Mouse (Mus musculus) midbrain, embryonic 12.5 days (tissue): Measurements from ENCODE around the gene Abcg4. TPM values are rescaled to one million over a fixed set of nuclear protein-coding genes. Genes with fewer than 3 reads are reported as not detected.

Source experiments
- ATAC-seq: fragments of 200-750 bp; cut with Nextera tagmentation; 2 replicates; pipeline ENCODE4 v1.8.0; 2017; ENCODE audit warnings: low read depth, moderate TSS enrichment, moderate library complexity; ENCODE audit not compliant: low FRiP score
- H3K27ac ChIP-seq: fragments of 300-500 bp; sonication (generic); replicated peaks from 2 replicates; pipeline ENCODE4 v1.5.1; 2016; ENCODE audit warnings: mild to moderate bottlenecking
- H3K27me3 ChIP-seq: fragments of 300-500 bp; sonication (generic); 2 replicates; pipeline ENCODE4 v1.6.1; 2016; ENCODE audit warnings: mild to moderate bottlenecking
- H3K36me3 ChIP-seq: fragments of 300-500 bp; sonication (generic); 2 replicates; pipeline ENCODE4 v1.6.1; 2016
- H3K4me1 ChIP-seq: fragments of 300-500 bp; sonication (generic); 2 replicates; pipeline ENCODE4 v1.6.1; 2016
- H3K4me2 ChIP-seq: fragments of 300-500 bp; sonication (generic); replicated peaks from 2 replicates; pipeline ENCODE4 v1.6.1; 2016; ENCODE audit warnings: mild to moderate bottlenecking, moderate library complexity
- H3K4me3 ChIP-seq: fragments of 300-500 bp; sonication (generic); 2 replicates; pipeline ENCODE4 v1.5.1; 2016; ENCODE audit warnings: mild to moderate bottlenecking
- H3K9ac ChIP-seq: fragments of 300-500 bp; sonication (generic); replicated peaks from 2 replicates; pipeline ENCODE4 v1.6.1; 2016; ENCODE audit warnings: mild to moderate bottlenecking, moderate library complexity
- H3K9me3 ChIP-seq: fragments of 300-500 bp; sonication (generic); 2 replicates; pipeline ENCODE4 v1.6.1; 2016; ENCODE audit warnings: mild to moderate bottlenecking
- WGBS: fragments of 180-500 bp; shearing (Covaris S2); methylation state at CpG from one replicate; pipeline ENCODE4 v1.1.7; 2016; 5-methylcytosine and 5-hydroxymethylcytosine counted together
- microRNA-seq: library from miRNA; unstranded; fragments of <30 nt; microRNA quantifications from one replicate; pipeline ENCODE4, GENCODE M21; 2017
- polyA plus RNA-seq: library from polyadenylated mRNA; unstranded; fragments of >200 nt; fragmentation: Nextera tagmentation; extraction: Ambion mirVana; gene quantifications from 2 replicates; pipeline ENCODE4 v1.2.1, GENCODE M21; 2016

Abcg4 gene
- polyA plus RNA-seq, 1 experiment from 2014 or later, result 12.9 TPM

DNA sequence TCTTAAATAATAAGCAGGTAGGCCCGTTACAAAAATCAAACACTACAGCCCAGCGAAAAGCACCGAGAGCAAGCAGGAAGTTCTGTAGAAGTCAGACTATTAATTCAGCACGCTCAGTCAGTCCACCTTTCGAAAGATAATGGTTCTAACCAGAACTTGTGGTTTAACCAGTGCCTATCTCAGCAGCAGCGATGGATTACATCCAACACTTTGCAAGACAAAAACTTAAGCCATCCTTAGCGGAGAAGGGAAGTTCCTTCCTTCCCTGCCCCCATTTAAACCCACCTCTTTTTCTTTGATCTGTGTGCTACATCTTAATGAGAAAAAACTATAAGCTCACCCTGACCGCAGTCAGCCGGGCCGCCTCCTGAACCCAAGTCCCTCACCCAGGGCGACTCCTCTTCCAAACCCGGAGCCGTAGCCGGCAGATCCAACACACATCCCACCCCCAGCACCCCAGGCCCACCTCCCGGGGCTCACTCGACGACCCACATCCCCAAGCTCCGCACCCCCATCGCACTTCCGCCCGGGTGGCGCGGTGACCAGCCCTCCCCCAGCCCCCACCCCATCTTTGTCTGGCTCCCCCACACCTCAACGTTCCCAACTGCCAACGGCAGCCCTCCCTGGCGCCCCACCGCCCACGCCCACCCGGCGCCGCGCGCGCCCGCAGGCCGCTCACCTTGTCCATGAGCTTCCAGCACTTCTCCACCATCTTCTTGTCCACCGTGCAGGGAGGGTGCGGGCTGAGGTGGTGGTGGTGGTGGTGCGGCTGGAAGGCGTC lies 55.2 kb downstream of the Abcg4 start:
- H3K9ac ChIP-seq, result peak overlapping the region; percentile 80
- peak overlapping the region; percentile 94 for H3K27ac ChIP-seq
- peak overlapping the region; percentile 89 for H3K4me3 ChIP-seq
- peak; percentile 86 for ATAC-seq
- WGBS, result under 1% methylated on average over 33 of the region's 40 CpGs
- H3K27me3 ChIP-seq, result no peaks in the 10 kb centered on the region
- peaks cover 19% of the 10 kb centered on the region for H3K4me1 ChIP-seq
- no peaks in the 10 kb centered on the region for H3K36me3 ChIP-seq
- peak overlapping the region; percentile 65 for H3K4me2 ChIP-seq
- H3K9me3 ChIP-seq, result no peaks in the 10 kb centered on the region

DNA sequence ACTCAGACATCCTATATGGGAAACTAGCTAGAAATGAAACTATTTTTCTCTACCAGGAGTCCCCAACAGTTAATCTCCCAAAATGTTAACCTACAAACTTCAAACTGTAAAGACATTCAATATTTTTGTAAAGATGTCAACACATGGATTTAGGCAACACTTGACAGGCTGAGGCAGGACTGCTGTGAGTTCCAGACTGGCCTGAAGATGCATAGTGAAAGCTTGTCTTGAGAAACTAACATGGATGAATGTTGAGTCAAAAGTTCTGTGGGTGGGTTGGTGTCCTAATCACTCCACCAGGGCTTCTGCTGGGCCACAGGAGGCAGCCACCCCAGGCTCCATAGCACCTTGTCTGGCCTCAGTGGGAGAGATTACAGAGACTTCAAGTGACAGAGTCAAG lies 56.8 kb downstream of the Abcg4 start:
- no peaks in the 10 kb centered on the region for H3K36me3 ChIP-seq
- ATAC-seq, result no peak
- H3K9me3 ChIP-seq, result no peaks in the 10 kb centered on the region
- 0 out of 2 replicates have a peak overlapping the region, but pooled peaks have one; percentile 4 for H3K9ac ChIP-seq
- H3K27ac ChIP-seq, result no peak overlapping the region
- H3K4me1 ChIP-seq, result peaks cover 19% of the 10 kb centered on the region
- no peaks in the 10 kb centered on the region for H3K27me3 ChIP-seq
- H3K4me2 ChIP-seq, result peak overlapping the region; percentile 65; the same call in 1 of the 2 replicates
- H3K4me3 ChIP-seq, result peak overlapping the region; percentile 89; the same call in 1 of the 2 replicates

DNA sequence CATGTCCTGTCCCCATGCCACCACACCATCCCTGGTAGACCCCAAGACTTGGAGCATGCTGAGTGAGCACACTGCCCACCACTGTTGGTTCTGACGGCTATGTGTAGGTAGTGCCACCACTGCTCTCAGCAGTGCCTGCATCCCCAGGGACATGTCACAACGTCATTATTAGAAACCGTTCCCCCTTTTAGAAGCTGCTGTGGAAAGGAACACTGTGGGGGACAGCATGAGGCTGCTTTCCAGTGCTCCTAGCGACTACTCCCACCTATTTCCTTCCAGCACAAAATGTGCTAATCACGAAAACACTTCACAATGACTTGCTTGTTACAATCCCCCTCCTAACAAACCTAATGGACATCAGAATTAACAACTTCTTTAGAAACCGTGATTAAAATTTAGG lies 62.4 kb downstream of the Abcg4 start:
- no peak for ATAC-seq

More for the DNA sequence above, 62.4 kb downstream of the Abcg4 start:
- Histone ChIP-seq H3K27me3 (no peaks in the 10 kb centered on the region), H3K4me2 (no peak overlapping the region), H3K27ac (no peak overlapping the region), H3K4me3 (no peak overlapping the region), H3K9ac (no peak overlapping the region), H3K36me3 (no peaks in the 10 kb centered on the region), H3K4me1 (peaks cover 4% of the 10 kb centered on the region), H3K9me3 (no peaks in the 10 kb centered on the region)
- WGBS, result 77% methylated on average over 6 of the region's 6 CpGs

Small RNA genes lying within 50 kb of the gene (microRNA-seq; reads per million reads assigned to microRNA genes)
- not detected for gene Gm44335

Other genes starting within 250 kb of the Abcg4 start
- not detected in 2 replicates for gene Thy1, start 245.2 kb downstream of the Abcg4 start, polyA plus RNA-seq
- 6.4 and 12.5 TPM in 2 replicates for gene Usp2, start 221.6 kb downstream of the Abcg4 start, polyA plus RNA-seq
- 0.10 TPM in 1 of 2 replicates, not detected in the other for gene Mfrp, start 186.9 kb downstream of the Abcg4 start, polyA plus RNA-seq
- 1.3 TPM in 2 replicates for gene C1qtnf5, start 181.4 kb downstream of the Abcg4 start, polyA plus RNA-seq
- 0.24 and 0.43 TPM in 2 replicates for gene Gm49380, start 175.1 kb downstream of the Abcg4 start, polyA plus RNA-seq
- 60.6 and 64.2 TPM in 2 replicates for gene Rnf26, start 175.1 kb downstream of the Abcg4 start, polyA plus RNA-seq
- gene Mcam, start 154.1 kb downstream of the Abcg4 start, polyA plus RNA-seq, result 12.1 and 14.3 TPM in 2 replicates
- gene Cbl, start 54.6 kb downstream of the Abcg4 start, polyA plus RNA-seq, result 27.2 and 32.0 TPM in 2 replicates
- not detected in 2 replicates for gene Ccdc153, start 47.9 kb downstream of the Abcg4 start, polyA plus RNA-seq
- 0.20 and 0.31 TPM in 2 replicates for gene Pdzd3, start 37.1 kb downstream of the Abcg4 start, polyA plus RNA-seq
- gene Nlrx1, start 20.0 kb downstream of the Abcg4 start, polyA plus RNA-seq, result 2.6 and 3.3 TPM in 2 replicates
- gene Hinfp, start 17.1 kb upstream of the Abcg4 start, polyA plus RNA-seq, result 33.9 and 38.5 TPM in 2 replicates
- 19.0 and 19.7 TPM in 2 replicates for gene C2cd2l, start 31.7 kb upstream of the Abcg4 start, polyA plus RNA-seq
- gene Dpagt1, start 37.4 kb upstream of the Abcg4 start, polyA plus RNA-seq, result 34.7 and 39.1 TPM in 2 replicates
- gene H2afx, start 46.1 kb upstream of the Abcg4 start, polyA plus RNA-seq, result 351 and 363 TPM in 2 replicates
- 96.4 and 109 TPM in 2 replicates for gene Hmbs, start 55.6 kb upstream of the Abcg4 start, polyA plus RNA-seq
- gene Vps11, start 73.1 kb upstream of the Abcg4 start, polyA plus RNA-seq, result 36.5 and 40.8 TPM in 2 replicates
- gene Hyou1, start 90.9 kb upstream of the Abcg4 start, polyA plus RNA-seq, result 36.2 and 39.4 TPM in 2 replicates
- gene Slc37a4, start 108.2 kb upstream of the Abcg4 start, polyA plus RNA-seq, result 24.9 and 29.3 TPM in 2 replicates
- 1,381 and 1,435 TPM in 2 replicates for gene Rps25, start 118.5 kb upstream of the Abcg4 start, polyA plus RNA-seq
- gene Trappc4, start 119.0 kb upstream of the Abcg4 start, polyA plus RNA-seq, result 269 and 272 TPM in 2 replicates
- 31.9 and 33.2 TPM in 2 replicates for gene Ccdc84, start 130.0 kb upstream of the Abcg4 start, polyA plus RNA-seq
- not detected in 2 replicates for gene Foxr1, start 152.5 kb upstream of the Abcg4 start, polyA plus RNA-seq
- gene Upk2, start 166.4 kb upstream of the Abcg4 start, polyA plus RNA-seq, result not detected in 2 replicates
- 10.2 and 10.4 TPM in 2 replicates for gene Bcl9l, start 194.2 kb upstream of the Abcg4 start, polyA plus RNA-seq